Mouse (Mus musculus) left cerebral cortex, postnatal 4 days (tissue): ENCODE measurements around the gene Osbp2. TPM values are rescaled to one million over a fixed set of nuclear protein-coding genes. Genes with fewer than 3 reads are reported as not detected.

ENCODE experiments used
- DNase-seq: peaks from one replicate; pipeline ENCODE4 v3.0.0-alpha.2; 2022
- intact Hi-C: fragments of 180-260 bp; cut with DNase I; formaldehyde crosslinking; loops from one replicate; pipeline ENCODE4 v1.15.1; 2025
- total RNA-seq, 2 experiments: library from RNA; stranded (reverse); gene quantifications; 2 replicates each; pipeline ENCODE4 v1.2.3; 2021

Osbp2 gene
- total RNA-seq, 2 experiments from 2014 or later, result 61.6 to 62.1 TPM

DNA sequence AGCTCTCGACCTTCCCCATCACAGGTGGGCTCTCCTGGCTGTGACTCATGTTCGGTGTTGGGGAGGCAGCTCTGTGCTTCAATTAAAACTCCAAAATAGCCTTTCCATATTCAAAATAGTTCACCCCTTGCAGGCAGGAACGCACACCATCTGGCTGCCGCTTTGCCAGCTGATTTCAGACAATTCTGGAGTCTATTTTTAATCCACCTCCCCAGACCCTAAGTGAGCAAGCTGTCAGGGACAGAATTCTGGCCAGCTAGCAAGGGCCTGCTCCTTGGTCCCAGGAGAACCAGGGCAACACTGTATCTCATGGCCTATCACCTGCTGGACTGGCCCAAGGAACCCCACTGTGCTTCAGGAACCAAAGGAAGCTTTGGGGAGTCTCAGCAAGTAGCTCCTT is 139.8 kb downstream of the Osbp2 start:
- DNase-seq, result no peak
- intact Hi-C loops, result no loop called here

DNA sequence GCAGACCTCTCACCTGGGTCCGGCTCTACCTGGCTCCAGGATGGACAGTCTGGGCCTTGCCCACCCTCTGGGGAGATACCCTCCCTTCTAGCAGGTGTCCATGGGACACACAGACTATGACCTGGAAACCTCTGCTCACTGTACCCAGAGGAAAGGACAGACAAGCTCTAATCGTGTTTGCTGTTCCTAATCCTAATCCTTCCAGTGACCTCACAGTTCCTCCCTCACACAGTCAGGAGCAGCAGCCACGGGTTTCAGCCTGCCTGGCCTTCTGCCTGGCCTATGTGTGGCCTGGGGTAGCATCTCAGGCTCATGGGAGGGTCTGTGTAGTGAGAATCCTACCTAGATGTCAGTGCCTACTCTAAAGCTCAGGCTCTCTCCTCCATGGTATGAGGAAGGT is 140.8 kb downstream of the Osbp2 start:
- intact Hi-C loops, result no loop called here
- no peak for DNase-seq

DNA sequence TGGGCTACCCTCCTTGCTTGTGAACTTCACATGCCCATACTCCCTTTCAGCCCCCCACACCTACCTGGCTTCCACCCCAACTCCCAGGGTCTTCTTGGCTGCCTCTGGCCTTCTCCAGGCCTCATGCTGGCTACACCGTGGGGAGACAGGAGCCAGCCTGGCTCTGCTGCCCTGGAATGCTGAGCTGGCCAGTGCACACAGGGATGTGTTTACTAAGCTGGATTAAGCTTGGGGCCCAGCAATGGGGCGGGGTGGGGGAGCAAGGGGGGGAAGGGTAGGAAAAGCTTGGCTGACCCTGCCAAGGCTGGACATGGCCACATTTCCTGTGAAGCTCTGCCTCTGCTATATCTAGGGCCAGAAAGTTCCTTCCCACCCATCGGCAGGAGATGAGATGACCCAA is 141.7 kb downstream of the Osbp2 start:
- no peak for DNase-seq
- intact Hi-C loops, result no loop called here

DNA sequence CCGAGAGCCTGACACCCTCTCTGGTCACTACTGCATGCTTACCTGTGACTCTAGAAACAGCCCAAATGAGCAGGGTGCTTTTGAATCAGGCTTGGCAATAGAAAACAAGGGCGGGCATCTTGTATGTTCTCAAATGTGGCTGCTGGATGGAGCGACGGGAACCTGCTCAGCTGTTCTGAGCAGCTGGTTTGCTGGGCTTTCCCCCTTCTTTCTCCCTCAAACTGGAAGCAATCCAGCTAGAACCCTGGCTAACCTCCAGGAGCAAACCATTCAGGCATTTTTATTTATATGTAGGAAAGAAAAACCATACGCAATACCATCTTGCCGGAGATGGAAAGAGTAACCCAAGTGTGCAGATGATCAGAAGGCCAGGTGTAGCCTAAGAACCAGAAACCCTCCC is 147.0 kb downstream of the Osbp2 start:
- DNase-seq, result peak; percentile 58
- intact Hi-C loops, result loop anchor here (5.0 kb wide), 1 partner anchor 56 kb away; no protein-coding TSS in a partner anchor

DNA sequence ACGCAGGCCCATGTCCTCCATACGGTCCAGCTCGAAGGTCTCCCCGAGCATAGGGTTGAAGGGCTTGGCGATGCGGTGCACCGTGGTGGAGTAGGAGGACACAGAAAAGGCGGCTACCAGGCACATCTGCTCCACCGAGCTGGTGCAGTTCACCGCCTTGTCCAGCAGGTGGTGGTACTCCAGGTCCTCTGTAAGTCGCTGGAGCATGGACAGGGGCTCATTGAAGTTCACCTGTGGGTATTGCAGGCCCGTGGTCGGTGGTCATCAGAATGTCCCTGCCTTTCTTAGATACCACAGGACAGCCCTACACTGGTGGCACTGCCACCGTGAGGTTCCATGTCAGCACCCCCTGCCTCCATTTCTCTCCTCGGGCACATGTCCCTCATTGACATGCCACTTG is 149.2 kb downstream of the Osbp2 start:
- intact Hi-C loops, result loop anchor here (5.0 kb wide), 1 partner anchor 73 kb away; no protein-coding TSS in a partner anchor
- DNase-seq, result peak; percentile 73

DNA sequence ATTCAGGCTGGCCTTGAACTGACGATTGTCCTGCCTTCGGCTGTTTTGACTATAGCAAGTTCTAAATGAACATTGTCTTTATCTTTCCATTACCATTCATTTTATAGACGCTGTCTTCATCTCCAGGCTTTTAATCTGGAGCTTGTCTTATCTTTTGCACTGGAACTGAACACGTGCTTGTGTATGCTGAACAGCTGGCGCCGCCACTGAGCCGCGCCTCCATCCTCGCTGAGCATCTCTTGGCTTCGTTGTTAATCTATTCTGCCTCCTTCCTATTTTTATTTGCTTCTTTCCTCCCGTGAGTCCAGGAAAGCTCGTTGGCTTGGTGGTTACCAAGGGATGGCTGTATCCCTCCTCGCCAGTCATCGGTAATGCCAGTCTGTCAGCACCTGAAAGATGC is 153.5 kb downstream of the Osbp2 start:
- intact Hi-C loops, result loop anchor here (5.0 kb wide), 1 partner anchor 77 kb away; no protein-coding TSS in a partner anchor
- no peak for DNase-seq

DNA sequence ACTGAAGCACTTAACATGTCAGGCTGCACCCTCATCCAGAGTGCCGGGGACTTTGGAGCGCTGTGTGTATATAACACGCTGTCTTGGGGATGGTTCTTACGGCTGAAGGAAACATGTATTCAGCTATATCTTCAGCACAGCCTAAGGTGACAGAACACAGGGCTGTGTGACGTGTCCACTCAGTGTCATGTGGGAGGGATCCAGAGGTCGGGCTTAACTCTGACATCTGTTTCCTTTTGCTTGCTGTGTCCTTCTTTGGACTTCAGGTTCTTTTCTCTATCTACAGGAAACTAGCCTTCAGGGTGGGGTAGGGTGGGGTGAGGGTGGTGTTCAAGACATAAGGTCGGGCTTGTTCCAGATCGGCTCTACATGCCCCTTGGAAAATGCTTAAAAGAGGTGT is 156.6 kb downstream of the Osbp2 start:
- DNase-seq, result no peak
- intact Hi-C loops, result loop anchor here (10.0 kb wide), 1 partner anchor 208 kb away; the partner anchor contains the start of gene Slc35e4

DNA sequence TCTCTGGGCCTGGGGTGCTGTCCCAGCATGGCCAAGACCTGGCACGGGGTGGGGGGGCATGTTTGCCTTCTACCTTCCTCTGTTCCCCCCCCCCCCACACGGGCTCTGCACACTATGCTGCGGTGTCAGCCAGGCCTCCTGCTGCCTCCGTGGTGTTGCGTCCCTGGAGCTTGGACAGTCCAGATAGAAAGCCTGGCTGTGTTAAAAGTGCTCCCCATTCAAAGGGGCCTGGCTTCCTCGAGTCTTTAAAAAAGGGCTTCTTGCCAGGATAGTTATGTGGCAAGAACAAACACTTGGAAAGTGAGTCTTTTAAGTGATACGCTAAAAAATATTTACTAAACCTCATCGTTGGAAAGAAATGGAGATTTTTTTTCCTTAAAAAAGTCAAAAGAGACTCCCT is 159.3 kb downstream of the Osbp2 start:
- no peak for DNase-seq
- intact Hi-C loops, result loop anchor here (10.0 kb wide), 1 partner anchor 210 kb away; the partner anchor contains the start of gene Slc35e4

DNA sequence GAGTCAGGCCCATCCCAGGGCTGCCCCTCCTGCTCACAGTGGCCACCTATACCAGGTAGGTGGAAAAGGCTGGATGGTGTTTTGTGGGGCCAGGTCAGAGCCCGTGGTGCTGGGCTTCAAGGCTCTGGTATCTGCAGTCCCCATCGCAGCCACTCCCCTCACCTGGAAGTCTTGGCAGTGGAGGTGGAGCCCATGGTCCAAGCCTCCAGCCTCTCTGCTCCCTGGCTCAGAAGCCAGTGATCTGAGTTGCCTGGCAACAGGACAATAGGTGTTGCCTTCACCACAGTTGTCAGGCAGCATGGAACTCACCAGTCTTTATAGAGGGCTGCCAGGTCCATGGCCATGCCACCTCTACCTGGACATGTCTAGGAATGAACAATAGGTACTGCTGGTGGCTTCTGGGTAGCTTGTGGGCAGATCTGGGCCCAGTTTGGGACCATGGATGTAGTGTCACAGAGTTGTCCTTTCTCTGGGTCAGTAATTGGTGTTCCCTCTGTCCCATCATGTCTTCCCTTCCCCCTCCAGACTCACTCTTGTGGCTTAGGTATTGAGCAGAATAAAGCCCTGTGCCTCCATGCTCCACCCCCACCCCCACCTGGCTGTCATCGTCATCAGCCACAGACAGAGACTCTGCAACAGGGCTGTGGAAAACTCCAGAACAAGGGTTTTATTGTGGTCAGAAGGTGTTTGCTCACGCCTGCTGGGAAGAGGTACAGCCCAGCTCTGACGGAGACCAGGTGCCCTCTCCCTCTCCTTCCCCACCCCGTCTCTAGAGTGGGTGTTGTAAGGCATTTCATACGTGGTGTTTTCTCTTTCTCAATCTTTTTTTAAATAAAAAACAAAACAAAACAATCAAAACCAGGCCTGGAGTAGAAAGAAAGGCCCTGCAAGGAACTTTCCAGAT is 160.4 kb downstream of the Osbp2 start:
- intact Hi-C loops, result loop anchor here (10.0 kb wide), 1 partner anchor 211 kb away; the partner anchor contains the start of gene Slc35e4
- no peak for DNase-seq

DNA sequence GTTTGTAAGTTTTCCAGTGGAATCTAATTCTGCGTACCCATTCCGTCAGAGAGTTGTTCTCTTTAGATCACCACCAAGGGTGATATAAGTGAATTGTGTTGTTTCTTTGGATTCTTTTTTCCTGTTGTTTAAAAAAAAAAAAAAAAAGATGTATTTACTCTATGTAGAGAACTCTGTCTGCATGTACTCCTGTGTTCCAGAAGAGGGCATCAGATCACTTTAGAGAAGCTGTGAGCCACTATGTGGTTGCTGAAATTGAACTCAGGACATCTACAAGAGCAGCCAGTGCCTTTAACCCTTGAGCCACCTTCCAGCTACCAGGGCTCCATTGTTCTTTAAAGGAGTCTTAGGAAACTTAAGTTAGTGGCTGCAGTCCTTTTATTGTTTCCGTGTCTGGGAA is 166.3 kb downstream of the Osbp2 start:
- DNase-seq, result no peak
- intact Hi-C loops, result no loop called here

DNA sequence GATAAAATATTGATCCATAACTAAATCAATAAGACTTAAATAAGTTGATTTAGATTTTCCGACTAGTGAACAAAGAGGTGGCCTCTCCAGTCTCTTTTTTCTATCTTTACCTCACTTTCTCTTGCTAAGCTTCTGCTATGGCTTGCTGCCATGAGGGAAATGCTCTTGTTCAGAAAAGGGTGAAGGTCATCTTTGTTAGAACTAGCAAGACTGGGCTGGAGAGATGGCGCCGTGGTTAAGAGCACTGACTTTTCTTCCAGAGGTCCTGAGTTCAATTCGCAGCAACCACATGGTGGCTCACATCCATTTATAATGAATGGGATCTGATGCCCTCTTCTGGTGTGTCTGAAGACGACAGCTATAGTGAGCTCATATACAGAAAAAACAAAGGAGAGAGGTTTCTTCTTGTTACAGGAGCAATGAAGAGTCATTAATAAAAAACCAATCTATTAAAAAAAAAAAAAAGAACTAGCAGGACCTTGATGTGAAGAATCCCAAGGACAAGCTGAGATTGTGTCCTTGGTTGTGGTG is 167.6 kb downstream of the Osbp2 start:
- no peak for DNase-seq
- intact Hi-C loops, result no loop called here

DNA sequence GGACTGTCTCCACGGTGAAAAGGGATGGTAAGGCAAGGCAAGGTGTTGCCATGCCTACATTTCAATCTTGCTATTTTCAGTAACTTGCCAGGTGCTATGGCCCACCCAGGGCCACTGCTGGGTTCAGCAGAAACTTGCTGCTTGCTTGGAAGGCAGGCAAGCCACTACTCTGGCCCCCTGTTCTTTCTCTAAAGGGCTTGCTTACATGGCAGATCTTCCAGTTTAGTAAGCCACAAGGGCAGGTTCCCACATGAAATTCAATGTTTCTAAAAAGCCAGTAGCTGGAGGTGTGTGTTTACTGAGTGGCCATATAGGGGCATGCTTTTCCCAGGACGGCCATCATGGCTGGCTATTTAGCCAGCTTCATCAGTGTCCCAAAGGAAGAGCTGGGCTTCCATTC is 172.0 kb downstream of the Osbp2 start:
- intact Hi-C loops, result no loop called here
- DNase-seq, result no peak

DNA sequence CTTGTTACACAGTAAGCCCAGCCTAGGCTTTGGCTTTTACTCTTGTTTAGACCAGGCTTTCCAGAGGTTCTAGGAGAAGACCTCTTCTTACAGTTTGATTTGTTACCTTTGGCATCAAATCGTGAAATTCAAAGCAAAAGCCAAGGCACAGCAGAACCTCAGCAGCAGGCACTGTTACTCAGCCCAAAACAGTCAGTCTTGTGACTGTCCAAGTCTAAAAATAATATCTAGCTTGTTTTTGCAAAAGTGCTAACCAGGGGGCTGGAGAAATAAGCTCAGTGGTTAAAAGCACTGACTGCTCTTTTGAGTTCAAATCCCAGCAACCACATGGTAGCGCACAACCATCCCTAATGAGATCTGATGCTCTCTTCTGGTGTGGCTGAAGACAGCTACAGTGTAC is 176.8 kb downstream of the Osbp2 start:
- intact Hi-C loops, result no loop called here
- DNase-seq, result no peak

DNA sequence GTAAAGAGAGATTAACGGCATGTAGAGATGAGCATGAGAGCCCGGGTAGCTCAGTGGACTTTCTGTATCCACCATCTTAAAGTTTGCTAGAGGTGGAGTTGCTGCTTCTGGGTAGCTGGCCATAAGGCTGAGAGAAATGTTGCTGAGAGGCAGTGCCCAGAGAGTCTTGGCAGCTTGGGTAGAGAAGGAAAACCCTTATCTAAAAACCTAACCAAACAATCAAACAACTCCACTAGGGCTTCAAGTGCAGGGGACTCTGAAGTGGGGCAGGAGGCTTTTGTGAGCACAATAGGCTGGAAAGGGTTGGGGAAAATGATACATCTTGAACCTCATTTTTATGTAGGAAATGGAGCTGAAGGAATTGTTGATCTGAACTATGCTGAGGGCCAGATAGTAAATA is 177.4 kb downstream of the Osbp2 start:
- DNase-seq, result no peak
- intact Hi-C loops, result no loop called here

DNA sequence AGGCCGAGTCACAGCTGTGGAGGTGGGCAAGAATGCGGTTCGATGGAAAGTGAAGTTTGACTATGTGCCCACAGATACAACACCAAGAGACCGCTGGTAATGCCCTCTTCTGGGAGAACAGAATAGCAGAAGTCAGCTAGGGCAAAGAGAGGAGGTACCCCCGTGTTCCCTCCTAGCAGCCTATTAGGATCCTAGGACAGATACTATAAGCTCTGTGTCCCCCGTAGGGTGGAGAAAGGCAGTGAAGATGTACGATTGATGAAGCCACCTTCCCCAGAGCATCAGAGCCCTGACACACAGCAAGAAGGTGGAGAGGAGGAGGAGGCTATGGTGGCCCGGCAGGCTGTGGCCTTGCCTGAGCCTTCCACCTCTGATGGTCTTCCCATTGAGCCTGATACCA is 178.3 kb downstream of the Osbp2 start:
- no peak for DNase-seq
- intact Hi-C loops, result no loop called here

DNA sequence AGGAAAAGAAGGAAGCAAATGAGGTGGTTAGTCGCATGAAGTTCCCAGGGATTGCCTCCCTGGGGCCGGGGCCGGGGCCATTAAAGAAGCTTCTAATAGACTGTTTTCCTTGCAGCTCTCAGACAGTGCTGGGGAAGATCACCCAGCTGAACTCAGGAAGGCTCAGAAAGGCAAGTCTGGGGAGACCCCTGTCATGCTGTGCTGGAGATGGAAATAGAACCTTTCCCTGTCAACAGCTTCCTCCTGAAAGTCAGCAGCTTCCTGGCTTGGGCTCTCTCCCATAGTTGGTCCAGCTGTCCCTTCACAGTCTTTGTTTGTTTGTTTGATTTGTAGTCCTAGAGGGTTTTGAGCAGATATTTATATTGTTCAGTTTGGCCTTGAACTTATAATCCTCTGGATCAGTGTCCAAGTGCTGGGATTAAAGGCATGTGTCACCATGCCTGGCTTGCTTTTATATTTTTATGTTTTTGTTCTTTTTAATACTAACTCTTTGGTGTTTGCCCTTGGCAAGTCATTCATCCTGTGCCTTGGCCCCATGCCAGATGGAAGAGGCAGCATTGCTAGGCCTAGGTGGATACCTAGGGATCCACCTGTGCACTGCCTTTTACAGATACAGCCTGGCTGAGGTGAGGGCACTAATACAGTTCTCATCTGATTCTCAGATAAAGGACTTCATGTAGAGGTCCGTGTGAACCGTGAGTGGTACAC is 178.8 kb downstream of the Osbp2 start:
- intact Hi-C loops, result no loop called here
- DNase-seq, result peak; percentile 32

DNA sequence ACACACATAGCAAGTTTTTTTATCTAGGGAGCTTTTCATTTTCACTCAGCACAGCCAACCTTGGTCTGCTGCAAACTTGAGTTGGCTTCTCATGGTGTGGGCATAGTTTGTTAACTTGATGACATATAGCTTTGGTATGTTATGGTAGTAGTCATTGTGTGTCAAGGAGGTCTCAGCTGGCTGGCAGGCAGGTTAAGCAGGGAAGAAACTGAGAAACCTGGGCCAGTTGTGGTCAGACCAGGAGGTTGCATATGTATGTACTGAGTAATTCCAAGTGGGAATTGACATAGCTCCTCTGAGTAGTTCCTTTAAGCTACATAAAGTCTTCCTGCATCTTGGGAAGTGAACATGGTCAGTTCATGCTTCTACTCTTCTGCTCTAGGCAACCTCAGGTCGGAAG is 179.5 kb downstream of the Osbp2 start:
- intact Hi-C loops, result no loop called here
- DNase-seq, result no peak

DNA sequence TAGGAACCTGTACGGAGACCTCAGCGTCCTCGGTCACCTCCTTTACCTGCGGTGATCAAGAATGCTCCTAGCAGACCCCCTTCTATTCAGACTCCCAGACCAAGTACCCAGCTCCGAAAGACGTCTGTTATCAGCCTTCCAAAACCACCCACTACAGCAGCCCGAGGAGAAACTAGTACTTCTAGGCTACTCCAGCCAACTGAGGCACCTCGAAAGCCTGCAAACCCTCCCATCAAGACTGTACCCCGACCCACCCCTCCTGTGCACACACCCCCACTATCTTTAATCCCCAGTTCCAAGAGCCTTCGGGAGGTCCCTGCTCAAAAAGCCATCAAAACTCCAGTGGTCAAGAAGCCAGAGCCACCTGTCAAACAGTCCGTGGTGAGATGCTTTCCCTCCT is 180.0 kb downstream of the Osbp2 start:
- DNase-seq, result no peak
- intact Hi-C loops, result no loop called here

DNA sequence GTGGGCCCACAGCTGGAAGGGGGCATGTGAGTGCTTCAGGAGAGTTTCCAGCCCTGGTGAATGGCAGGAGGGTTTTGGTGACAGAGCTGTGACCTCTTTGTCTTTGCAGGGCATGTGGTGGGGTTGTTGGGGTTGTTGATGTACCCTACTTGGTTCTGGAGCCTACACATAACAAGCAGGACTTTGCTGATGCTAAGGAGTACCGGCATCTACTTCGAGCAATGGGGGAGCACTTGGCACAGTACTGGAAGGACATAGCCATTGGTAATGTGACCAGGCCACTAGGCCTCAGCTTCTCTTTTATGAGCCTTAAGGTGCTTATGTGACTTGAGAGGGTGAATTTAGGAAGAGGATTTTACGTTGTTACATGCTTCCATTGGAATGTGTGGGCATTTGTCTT is 183.9 kb downstream of the Osbp2 start:
- no peak for DNase-seq
- intact Hi-C loops, result loop anchor here (10.0 kb wide), 1 partner anchor 215 kb away; no protein-coding TSS in a partner anchor

DNA sequence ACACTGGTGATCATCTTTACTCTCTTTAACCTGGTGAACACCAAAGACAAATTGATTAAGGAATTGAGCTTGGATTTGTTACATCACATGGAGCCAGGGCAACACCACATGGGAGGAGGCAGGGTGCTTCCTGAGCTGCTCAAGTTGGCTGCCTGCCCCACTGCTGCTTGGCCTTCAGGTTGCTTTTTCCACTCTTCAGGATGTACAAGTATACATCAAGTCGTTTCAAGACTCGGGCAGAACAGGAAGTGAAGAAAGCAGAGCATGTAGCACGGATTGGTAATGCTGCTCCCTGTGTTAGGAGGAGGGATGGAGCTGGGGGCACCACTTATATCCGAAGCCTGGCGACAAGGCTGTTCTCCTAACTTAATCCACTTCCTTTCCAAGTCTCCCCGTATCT is 186.5 kb downstream of the Osbp2 start:
- intact Hi-C loops, result loop anchor here (10.0 kb wide), 1 partner anchor 212 kb away; no protein-coding TSS in a partner anchor
- DNase-seq, result no peak

DNA sequence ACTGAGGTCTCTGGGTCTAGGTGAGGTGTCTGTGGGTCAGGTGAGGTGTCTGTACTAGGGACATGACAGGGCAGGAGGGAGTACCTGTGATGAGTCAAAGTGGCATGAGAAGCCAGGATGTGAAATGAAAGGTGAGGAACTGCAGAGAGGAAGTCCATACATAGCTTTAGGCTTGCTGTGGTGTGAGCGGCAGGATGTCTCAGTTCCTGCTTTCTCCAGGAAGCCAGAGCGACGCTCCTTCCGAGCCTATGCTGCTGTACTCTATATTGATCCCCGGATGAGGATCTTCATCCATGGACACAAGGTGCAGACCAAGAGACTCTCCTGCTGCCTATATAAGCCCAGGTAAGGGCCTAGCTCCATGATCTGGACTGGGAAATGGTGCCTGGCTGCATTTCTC is 187.3 kb downstream of the Osbp2 start:
- no peak for DNase-seq
- intact Hi-C loops, result loop anchor here (10.0 kb wide), 1 partner anchor 212 kb away; no protein-coding TSS in a partner anchor
